Mouse (Mus musculus): ENCODE data around the gene Dennd6a.
A peak's percentile ranks its signal among the peaks of the same experiment; 100 is the strongest.

- TF ChIP-seq CTCF (IDR thresholded peaks at IDR 0.05; ENCODE audit: low read depth) (peak; percentile 24; the same call in 1 of the 2 replicates), EP300 (IDR thresholded peaks at IDR 0.05; ENCODE audit: low read depth) (no peak)
Measured at GRCm38 (mm10) chr14:26668371-26669291, 95.0 kb downstream of the Dennd6a start.
